Mouse (Mus musculus) kidney, adult 2 months (tissue): ENCODE results near the gene Rps6kb2.

Experiments used
- CTCF ChIP-seq: fragments of 200-500 bp; conservative IDR thresholded peaks from 2 replicates; pipeline ENCODE4 v1.5.1; 2011; ENCODE audit warnings: low read depth, mild to moderate bottlenecking, control low read depth, low read length, moderate library complexity, mixed read lengths; ENCODE audit not compliant: insufficient read depth, insufficient read length
- POLR2A ChIP-seq: fragments of 200-500 bp; IDR thresholded peaks from one replicate; pipeline ENCODE4 v1.6.1; 2011; ENCODE audit warnings: low read depth, low read length, control low read depth

- TF ChIP-seq POLR2A (no peak), CTCF (no peak)
Measured at GRCm38 (mm10) chr19:4193129-4193528, 30.0 kb upstream of the Rps6kb2 start.
